Mouse (Mus musculus) megakaryocyte progenitor cell, adult 5-6 weeks (primary cell): ENCODE results near the gene Pld6. TPM values are rescaled to one million over a fixed set of nuclear protein-coding genes. Genes with fewer than 3 reads are reported as not detected.
A peak's percentile ranks its signal among the peaks of the same experiment; 100 is the strongest.
"Not testable (repeated sequence)": the region's sequence is repeated elsewhere in the genome, so short reads cannot be mapped to it uniquely, and the experiment has no call there.

Experiments used
- ATAC-seq: replicated peaks from 2 replicates; pipeline ENCODE4 v1.8.0; 2016; ENCODE audit warnings: mild to moderate bottlenecking, moderate TSS enrichment, inconsistent platforms; ENCODE audit not compliant: poor library complexity
- total RNA-seq, 2 experiments: library from RNA; stranded (forward) in 1 of 2; stranded (reverse) in 1 of 2; fragments of 157-497, 149-512 nt in 1 of 2; fragments of 200-1000 nt in 1 of 2; gene quantifications; 2 replicates each; pipeline versions ENCODE4 v1.2.3 to v1.2.4; 2015 to 2017

Pld6 gene
- total RNA-seq, 2 experiments from 2014 or later = 0.37 to 1.3 TPM

DNA sequence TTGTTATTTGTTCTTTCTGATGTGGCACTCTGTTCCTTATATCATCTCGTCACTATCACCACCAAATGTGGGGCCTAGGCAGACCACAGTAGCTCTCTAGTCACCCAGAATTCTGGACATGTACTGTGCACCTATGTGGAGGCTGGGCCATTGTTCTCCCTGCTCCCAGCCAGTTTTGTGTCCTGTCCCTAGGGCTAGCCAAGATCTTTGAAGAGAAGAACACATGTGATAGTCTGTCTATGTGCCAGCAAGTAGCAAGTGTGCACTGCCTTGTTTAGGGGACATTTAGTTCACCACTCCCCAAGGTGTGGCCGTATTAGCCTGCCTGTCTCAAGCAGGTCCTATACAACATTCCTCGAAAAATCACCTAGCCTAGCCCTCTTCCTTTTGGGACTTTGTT is 38.4 kb downstream of the Pld6 start:
- ATAC-seq = no peak

DNA sequence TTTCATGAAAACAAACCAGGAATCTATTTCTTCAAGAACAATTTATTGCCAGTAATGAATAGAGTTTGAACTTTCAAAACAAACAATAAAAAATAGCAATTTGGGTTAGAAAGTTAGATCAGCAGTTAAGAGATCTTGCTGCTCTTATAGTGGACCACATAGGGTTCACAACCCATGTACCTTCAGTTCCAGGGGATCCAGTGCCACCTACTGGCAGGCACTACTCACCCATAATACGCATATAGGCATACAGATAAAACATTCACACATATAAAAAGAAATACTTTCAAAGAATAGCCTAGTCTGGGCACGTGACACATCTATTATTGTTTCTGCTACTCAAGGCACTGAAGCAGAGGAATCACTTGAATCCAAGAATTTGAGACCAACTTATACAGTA is 40.8 kb downstream of the Pld6 start:
- ATAC-seq = peak; percentile 84

DNA sequence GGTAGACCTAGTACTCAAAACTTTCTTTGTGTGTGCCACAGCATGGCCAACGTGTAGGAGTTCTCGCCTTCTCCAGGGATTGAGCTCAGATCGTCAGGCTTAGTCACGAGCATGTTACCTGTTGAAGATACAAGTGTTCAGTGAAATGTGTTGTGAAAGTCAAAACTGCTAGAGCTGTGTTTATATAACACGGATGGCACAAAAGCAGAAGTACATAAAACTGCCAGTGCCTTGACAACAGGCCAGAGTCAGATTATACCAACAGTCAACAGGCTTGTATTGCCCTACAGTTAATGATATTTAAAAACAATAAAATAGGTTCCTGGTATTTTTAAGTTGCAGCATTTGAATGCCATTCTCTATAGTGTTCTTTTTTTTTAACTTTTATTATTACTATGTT is 41.6 kb downstream of the Pld6 start:
- ATAC-seq = peak; percentile 37; the same call in 1 of the 2 replicates

DNA sequence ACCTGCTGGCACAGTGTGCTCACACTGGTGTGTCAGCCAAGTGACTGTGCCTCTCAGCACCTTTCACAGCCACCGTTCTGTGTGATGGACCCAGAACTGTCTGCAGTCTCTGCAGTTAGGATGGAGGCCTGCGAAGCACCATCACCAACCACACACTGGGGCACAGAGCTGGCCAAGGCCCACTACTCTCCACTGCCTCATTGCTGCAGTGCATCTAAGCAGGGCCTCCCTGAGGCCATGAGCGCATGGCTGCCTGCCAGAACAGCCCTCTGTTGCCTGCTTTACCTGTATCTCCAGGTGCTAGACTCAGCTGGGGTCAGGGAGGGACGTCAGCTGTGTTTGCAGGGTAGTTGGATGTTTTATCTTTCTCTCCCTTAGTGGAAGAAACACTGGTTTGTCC is 43.1 kb downstream of the Pld6 start:
- ATAC-seq = no peak

DNA sequence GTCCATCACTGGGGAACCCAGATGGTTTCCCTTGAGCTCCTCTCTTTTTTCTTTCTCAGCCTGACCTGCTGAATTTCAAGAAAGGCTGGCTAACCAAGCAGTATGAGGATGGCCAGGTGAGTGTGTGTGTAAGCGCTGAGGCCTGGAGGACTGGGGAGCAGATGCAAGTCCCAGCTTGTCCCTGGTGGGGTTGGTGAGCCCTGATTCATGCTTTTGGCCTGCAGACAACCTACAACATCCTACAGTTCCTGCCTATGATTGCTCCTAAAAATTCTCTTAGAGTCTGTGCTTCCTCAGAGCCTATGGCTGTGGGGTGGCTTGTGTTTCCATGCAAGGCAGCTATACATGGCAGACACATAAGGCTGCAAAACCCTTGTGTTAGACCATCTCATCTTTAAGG is 43.7 kb downstream of the Pld6 start:
- ATAC-seq = no peak

DNA sequence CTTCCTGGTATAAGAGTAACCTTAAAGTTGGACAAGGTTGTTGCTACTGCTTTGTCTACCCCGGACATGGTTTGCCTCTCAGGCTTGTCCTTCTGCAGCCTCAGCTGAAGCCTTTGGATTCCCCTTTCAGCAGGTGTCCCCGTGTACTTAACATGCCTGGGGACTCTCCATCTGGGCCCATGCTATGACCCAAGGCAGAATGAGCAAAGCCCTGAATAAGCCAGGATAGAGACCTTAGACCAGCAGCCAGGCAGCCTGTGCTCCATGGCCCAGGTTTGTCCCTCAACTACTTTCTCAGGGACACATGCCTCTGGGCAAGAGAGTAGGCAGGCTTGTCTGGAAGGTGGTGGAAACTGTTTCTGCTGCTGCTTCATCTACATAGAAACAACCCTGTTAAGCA is 44.1 kb downstream of the Pld6 start:
- ATAC-seq = no peak

DNA sequence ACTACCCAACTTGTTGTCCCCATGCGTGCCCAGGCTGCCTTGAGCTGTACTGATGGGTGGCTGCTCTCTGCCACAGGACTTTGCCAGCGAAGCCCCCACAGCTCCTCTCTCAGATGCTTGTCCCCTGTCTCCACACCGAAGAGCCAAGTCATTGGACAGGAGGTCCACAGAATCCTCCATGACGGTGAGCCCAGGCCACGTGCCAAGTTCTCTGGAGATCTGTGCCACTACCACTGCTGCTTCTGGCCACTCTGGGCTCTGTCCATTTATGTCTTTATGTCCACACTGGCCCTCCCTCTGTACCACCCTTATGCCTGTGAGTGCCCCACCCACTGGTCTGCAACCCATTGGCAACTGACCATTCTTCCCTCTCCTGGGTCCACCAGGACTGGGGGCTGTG is 45.5 kb downstream of the Pld6 start:
- no peak for ATAC-seq

DNA sequence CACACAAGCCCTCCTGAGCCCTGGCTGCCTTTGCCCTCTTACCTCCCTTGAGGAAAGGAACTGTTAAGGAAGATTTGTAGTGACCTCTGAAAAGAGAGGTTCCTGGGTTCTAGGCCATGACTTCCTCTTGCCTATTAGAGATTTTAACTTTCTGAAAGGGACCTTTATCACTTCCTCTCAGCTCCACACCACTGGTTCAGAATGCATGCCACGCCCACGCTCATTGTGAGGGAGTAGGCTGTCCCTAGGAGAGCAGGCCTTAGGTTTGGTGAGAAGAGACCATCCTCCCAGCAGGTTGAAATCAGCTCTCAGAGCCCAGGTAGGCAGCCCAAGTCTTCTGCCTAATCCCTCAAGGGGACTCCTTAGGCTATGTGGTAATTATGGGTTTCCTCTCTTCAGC is 47.4 kb downstream of the Pld6 start:
- ATAC-seq = peak; percentile 68

DNA sequence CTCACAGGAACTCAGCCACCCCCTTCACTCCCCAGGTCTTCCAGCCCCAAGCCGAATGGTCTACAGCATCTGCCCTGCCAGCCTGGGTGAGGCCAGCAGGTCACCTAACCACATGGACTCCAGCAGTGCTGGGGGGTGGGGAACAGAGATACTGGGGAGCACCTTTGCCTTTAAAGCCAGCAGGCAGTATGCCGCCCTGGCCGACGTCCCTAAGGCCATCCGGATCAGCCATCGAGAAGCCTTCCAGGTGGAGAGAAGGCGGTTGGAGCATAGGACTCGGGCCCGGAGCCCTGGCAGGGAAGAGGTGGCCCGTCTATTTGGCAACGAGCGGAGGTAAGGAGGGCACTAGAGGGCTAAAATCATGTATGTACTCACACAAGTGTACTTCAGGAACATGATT is 50.2 kb downstream of the Pld6 start:
- ATAC-seq = no peak

DNA sequence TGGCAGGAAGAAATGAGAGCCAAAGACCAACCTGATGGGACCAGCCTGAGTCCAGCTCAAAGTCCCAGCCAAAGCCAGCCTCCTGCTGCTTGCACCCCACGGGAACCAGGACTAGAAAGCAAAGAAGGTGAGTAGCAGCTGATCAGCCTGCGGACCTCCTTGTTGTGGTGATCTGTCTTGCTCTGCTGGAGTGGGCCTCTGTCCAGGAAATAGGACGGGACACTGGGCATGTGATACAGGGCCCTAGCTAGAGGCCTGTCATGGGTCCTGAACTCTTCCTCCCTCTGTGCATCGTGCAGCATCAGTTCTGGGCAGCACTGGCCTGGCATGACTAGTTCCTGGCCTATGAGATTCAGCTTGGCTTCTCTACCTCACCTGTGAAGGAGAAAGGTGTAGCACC is 51.5 kb downstream of the Pld6 start:
- ATAC-seq = not testable (repeated sequence)

DNA sequence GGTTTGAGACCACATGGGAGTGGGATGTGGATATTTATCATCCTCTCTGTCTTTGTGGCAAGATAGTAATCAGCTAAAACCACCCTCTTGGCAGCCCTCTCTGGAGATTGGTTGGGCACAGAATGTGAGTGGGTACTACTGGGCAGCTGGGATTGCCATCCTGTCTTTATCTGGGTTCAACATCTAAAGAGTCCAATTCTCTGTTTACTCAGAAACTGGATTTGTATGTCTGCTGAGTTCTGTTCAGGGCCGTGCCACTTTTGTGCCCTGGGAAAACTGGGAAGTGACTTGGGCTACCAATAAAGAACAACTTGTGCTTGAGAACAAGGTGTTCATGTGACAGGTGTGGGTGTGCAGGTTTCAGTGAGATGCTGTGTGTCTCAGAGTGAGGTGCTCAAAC is 53.1 kb downstream of the Pld6 start:
- no peak for ATAC-seq

Other genes with a start within 250 kb of the Pld6 start
- 3.0 and 6.9 TPM in 2 replicates for gene Nlrp3, start 246.1 kb downstream of the Pld6 start, total RNA-seq (2015)
- 5.5 and 8.5 TPM in 2 replicates for gene Nlrp3, start 246.1 kb downstream of the Pld6 start, total RNA-seq (2017)
- not detected in 2 replicates for gene Olfr222, start 211.4 kb downstream of the Pld6 start, total RNA-seq (2015)
- gene Olfr222, start 211.4 kb downstream of the Pld6 start, total RNA-seq (2017) = not detected in 2 replicates
- not detected in 2 replicates for gene Olfr223, start 194.4 kb downstream of the Pld6 start, total RNA-seq (2015)
- gene Olfr223, start 194.4 kb downstream of the Pld6 start, total RNA-seq (2017) = not detected in 2 replicates
- 32.2 and 36.8 TPM in 2 replicates for gene Mprip, start 126.3 kb downstream of the Pld6 start, total RNA-seq (2015)
- gene Mprip, start 126.3 kb downstream of the Pld6 start, total RNA-seq (2017) = 69.9 and 72.6 TPM in 2 replicates
- 11.1 and 15.6 TPM in 2 replicates for gene Flcn, start 22.4 kb upstream of the Pld6 start, total RNA-seq (2015)
- gene Flcn, start 22.4 kb upstream of the Pld6 start, total RNA-seq (2017) = 15.8 and 18.4 TPM in 2 replicates
- gene Nt5m, start 51.8 kb upstream of the Pld6 start, total RNA-seq (2015) = 12.4 and 18.8 TPM in 2 replicates
- 15.1 and 15.7 TPM in 2 replicates for gene Nt5m, start 51.8 kb upstream of the Pld6 start, total RNA-seq (2017)
- 222 and 236 TPM in 2 replicates for gene Cops3, start 52.2 kb upstream of the Pld6 start, total RNA-seq (2015)
- gene Cops3, start 52.2 kb upstream of the Pld6 start, total RNA-seq (2017) = 201 and 214 TPM in 2 replicates
- 19.1 and 19.8 TPM in 2 replicates for gene Med9, start 160.6 kb upstream of the Pld6 start, total RNA-seq (2015)
- gene Med9, start 160.6 kb upstream of the Pld6 start, total RNA-seq (2017) = 18.1 and 26.1 TPM in 2 replicates
- gene Rasd1, start 177.3 kb upstream of the Pld6 start, total RNA-seq (2015) = 0.72 and 1.4 TPM in 2 replicates
- 0.10 TPM in 1 of 2 replicates, not detected in the other for gene Rasd1, start 177.3 kb upstream of the Pld6 start, total RNA-seq (2017)